Mouse (Mus musculus): ENCODE measurements around the gene Nxph3. TPM values are rescaled to one million over a fixed set of nuclear protein-coding genes. Genes with fewer than 3 reads are reported as not detected.

Nxph3 gene
- polyA plus RNA-seq, 1 experiment, result not detected

DNA sequence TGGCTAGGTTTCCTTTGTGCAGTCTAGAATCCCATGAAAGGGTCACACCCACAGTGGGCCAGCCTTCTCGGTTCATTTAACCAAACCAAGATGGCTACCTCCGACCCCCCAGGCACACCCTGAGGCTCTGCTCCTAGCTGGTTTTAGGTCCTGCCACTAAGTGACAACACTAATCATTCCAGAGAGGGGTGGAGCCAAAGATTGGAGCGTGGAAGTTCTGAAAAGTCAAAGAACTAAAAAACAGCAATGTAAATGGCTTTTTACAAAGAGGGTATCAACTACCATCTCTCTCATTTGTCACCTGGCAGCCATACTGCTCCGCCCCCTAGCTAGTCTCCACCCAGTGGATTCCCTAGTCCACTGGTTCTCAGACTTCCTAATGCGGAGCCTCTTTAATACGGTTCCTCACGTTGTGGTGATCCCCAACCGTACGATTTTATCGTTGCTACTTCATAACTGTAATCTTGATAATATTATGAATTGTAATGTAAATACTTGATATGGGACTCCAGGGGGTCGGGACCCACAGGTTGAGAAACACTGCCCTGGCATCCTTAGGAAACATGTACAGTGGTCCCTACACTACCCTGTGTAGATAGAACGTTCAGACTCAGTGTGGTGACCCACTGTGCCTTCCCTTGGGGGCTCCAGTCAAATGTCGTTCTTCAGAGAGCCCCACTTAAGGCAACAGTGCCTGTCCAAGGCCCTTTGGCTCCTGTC, 18.1 kb upstream of the Nxph3 start:
- H3K27ac ChIP-seq (replicated peaks; ENCODE audit: low read depth, low read length), result no peak overlapping the region
- H3K4me1 ChIP-seq (ENCODE audit: control insufficient read depth, insufficient read depth, insufficient read length, low read length), result no peaks in the 10 kb centered on the region
- H3K4me3 ChIP-seq (ENCODE audit: insufficient read depth, low read depth, low read length), result no peak overlapping the region

DNA sequence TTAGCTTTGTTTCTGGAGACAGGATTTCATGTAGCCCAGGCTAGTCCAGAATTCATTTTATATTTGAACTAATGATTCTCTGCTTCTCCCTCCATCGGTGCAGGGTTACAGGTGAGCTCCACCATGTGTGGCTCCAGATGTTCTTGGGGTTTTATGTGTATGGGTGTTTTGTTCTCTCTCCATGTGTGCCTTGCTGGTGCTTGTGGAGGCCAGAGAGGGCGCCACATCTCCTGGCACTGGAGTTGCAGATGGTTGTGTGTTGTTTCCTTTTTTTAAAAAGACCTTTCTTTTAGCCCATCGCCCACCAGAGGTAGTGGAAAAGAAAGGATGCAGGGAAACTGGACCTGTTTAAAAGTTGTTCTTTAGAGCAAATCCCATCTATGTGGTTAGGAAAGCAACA, 13.9 kb upstream of the Nxph3 start:
- Histone ChIP-seq H3K27ac (replicated peaks; ENCODE audit: low read depth, low read length) (no peak overlapping the region), H3K4me3 (ENCODE audit: insufficient read depth, low read depth, low read length) (no peak overlapping the region), H3K4me1 (ENCODE audit: control insufficient read depth, insufficient read depth, insufficient read length, low read length) (no peaks in the 10 kb centered on the region)

DNA sequence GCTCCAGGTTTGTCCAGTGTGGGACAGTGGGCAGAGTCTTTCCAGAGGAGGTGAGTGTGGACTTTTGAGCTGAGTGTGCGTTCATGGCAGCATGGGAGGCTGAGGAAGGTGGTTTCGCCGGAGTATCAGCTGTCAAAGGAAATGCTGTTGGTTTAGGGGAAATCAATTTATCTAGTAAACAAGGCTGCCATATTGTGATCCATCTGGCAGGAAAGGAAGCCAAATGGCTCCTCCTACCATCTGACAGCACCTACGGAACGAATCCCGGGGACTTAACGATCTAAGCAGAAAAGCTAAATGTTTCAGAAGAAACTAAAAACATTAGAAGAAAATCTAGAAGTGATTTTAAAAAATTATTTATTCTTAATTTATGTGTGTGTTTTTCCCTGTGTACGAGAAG, 12.9 kb upstream of the Nxph3 start:
- Histone ChIP-seq H3K4me3 (ENCODE audit: insufficient read depth, low read depth, low read length) (no peak overlapping the region), H3K4me1 (ENCODE audit: control insufficient read depth, insufficient read depth, insufficient read length, low read length) (no peaks in the 10 kb centered on the region), H3K27ac (replicated peaks; ENCODE audit: low read depth, low read length) (no peak overlapping the region)

DNA sequence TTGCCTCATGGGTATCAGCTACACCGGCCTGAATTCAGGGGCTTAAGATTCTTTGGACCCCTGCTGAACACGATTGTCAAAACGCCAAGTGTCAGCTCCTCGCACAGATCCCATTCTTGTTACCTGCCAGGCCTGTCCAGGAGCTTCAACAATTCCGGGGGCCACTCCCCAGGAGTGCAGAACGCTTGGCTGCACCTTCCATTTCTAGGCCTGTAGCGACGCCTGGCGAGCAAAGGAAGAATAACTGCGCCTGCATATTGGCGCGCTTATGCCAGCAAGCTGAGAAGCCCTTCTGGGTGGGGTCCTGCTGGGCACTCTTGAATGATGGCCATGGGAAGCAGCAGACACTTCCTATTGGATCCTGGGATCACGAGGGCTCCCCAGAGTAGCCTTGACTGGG, 7.2 kb upstream of the Nxph3 start:
- H3K27ac ChIP-seq (replicated peaks; ENCODE audit: low read depth, low read length), result no peak overlapping the region
- no peaks in the 10 kb centered on the region for H3K4me1 ChIP-seq (ENCODE audit: control insufficient read depth, insufficient read depth, insufficient read length, low read length)
- no peak overlapping the region for H3K4me3 ChIP-seq (ENCODE audit: insufficient read depth, low read depth, low read length)

DNA sequence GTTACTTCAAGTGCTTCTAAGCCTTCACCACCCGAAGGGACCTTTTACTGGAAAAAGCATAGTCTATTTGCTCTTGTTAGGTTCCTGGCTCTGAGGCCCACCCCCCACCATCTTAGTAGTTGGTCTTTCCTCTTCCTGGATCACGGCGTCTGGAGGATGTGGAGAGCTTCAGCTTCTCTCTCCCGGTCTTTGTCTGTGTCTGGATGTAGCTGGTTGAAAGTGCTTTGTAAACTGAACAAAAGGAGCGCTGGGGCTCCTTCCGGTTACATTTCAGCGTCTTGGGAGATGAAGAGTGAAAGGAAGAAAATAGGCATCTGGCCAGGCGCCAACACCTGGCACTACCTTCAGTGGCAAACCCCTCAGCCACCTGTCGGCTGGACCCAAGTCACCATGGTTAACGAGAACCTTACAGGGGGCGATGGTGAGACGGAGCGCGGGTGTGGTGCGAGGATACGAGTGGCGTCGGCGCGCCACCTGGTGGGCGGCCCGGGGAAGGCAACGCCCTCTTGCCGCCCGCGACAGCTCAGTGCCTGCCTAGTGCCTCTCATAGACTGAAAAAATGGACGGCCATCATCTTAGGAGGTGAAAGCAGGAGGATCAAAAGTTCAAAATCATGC, 6.2 kb upstream of the Nxph3 start:
- no peak overlapping the region for H3K27ac ChIP-seq (replicated peaks; ENCODE audit: low read depth, low read length)
- H3K4me3 ChIP-seq (ENCODE audit: insufficient read depth, low read depth, low read length), result peak overlapping the region; percentile 34; the same call in 1 of the 2 replicates
- H3K4me1 ChIP-seq (ENCODE audit: control insufficient read depth, insufficient read depth, insufficient read length, low read length), result no peaks in the 10 kb centered on the region

DNA sequence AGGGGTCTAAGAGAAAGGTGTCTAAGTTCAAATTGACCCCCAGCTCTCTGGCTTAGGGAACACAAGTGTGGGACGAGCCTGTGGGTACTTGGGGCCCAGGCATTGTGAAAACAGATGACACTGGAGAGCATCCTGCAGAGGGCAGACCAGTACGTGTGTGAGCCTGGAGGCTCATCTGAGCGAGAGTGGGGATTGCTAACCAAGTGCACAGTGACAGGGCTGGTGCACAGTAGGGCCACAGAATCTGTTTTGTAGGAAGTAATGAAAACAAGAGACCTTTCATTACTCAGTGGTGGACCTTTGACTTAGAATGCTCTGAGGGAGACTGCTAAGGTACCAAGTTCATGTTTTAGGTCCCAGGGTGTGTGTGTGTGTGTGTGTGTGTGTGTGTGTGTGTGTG, 5.6 kb upstream of the Nxph3 start:
- Histone ChIP-seq H3K4me1 (ENCODE audit: control insufficient read depth, insufficient read depth, insufficient read length, low read length) (no peaks in the 10 kb centered on the region), H3K27ac (replicated peaks; ENCODE audit: low read depth, low read length) (no peak overlapping the region), H3K4me3 (ENCODE audit: insufficient read depth, low read depth, low read length) (no peak overlapping the region)

DNA sequence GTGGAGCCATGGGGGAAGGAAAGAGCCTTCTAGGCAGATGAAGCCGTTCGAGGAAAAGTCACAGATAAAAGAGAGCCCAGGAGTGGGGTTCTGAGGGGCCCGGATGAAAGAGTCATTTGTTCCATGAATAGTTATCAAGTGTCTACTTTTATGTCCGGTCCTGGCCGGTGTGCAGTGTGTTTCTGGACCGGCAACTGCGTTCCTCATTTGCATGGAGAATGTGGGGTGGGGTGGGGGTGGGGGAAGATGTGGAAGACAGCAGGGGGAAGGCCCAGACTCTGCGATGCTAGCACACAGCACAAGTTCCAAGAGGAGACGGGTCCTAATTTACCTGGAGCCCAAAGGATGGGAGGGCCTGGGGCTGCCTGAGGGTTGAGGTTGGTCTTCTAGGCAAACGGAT, 4.9 kb upstream of the Nxph3 start:
- H3K4me1 ChIP-seq (ENCODE audit: control insufficient read depth, insufficient read depth, insufficient read length, low read length), result no peaks in the 10 kb centered on the region
- no peak overlapping the region for H3K27ac ChIP-seq (replicated peaks; ENCODE audit: low read depth, low read length)
- no peak overlapping the region for H3K4me3 ChIP-seq (ENCODE audit: insufficient read depth, low read depth, low read length)

DNA sequence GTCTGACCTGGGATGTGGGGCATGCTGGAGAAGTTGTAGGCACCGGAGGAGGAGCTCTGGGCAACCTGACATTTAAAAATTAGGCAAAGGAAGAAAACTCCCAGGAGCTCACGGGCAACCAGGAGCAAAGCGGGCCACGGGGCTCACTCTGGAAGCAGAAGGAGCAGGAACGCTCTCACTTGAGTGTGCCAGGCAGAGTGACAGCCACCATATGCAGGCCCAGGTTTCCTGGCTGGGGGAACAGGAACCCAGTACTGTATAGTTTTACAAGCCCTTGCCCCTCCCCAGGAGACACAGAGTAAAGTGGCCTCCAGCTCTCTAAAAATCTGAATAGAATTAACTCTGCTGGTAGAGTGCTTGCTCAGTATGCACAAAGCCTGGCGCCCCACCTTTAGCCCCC, 2.8 kb upstream of the Nxph3 start:
- Histone ChIP-seq H3K27ac (replicated peaks; ENCODE audit: low read depth, low read length) (no peak overlapping the region), H3K4me3 (ENCODE audit: insufficient read depth, low read depth, low read length) (no peak overlapping the region), H3K4me1 (ENCODE audit: control insufficient read depth, insufficient read depth, insufficient read length, low read length) (no peaks in the 10 kb centered on the region)

DNA sequence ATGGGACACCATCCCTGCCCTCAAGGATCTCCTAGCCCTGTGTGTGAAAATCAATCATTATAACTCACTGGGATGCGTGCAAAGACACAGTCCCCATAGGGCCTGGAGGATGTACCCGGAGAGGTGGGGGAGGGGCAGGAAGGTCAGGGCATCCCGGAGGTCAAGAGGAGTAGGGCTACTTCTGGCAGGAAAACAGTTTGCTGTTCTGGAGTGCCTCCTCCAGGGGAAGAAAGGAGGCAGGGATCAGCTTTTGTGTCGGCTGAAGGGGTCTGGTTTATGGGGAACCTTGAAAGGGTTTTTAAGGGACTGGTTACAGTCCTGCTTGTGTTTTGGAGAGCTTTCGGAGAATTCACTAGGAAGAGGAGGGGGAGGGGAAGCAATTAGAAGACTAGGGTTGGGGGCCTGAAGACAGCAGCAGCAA, 2.1 kb upstream of the Nxph3 start:
- H3K27ac ChIP-seq (replicated peaks; ENCODE audit: low read depth, low read length), result no peak overlapping the region
- no peaks in the 10 kb centered on the region for H3K4me1 ChIP-seq (ENCODE audit: control insufficient read depth, insufficient read depth, insufficient read length, low read length)

DNA sequence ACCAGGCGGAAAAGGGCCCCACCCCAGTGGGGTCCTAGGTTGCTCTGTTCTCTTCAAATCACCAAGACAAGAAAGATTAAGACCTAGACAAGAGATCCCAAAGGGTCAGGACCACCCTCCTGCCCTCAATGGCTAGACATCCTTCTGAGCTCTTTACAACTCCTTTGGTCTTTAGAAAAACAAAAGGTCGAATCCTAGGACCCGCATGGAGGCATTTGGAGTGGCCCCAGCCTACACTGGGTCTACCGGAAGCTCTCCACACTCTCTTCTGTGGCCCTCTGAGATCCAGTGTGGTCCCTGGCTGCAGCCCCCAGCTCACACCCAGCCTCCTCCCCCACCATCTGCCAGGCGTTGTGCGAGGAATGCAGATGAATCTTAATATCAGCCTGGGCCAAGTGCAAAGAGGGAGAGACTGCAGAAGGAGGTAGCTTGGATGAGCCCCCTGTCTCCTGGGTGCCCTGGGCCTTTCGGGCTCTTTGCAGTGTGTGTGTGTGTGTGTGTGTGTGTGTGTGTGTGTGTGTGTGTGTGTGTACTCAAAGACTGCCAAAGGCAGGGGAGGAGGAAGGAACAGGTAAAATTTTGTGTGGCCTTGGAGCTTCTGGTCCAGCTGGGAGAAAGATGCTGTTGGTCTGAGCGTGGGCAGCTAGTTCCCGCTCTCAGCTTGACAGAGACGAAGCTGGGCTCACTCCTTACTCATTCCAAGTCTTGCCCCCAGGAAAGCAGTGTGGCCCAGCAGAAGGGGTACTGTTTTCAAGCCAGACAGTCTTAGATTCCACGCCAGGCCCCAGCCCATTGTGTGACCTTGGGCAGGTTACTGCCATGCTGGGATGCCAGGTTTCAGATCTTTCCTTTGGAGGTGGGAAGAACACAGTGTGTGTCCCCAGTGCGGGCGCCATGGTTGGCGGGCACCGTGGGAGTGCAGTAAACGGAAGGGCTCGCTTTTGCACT, 1.3 kb upstream of the Nxph3 start:
- no peak overlapping the region for H3K27ac ChIP-seq (replicated peaks; ENCODE audit: low read depth, low read length)
- no peaks in the 10 kb centered on the region for H3K4me1 ChIP-seq (ENCODE audit: control insufficient read depth, insufficient read depth, insufficient read length, low read length)
- H3K4me3 ChIP-seq (ENCODE audit: insufficient read depth, low read depth, low read length), result no peak overlapping the region

More for the DNA sequence above, 2.1 kb upstream of the Nxph3 start:
- no peak overlapping the region for H3K4me3 ChIP-seq (ENCODE audit: insufficient read depth, low read depth, low read length)

DNA sequence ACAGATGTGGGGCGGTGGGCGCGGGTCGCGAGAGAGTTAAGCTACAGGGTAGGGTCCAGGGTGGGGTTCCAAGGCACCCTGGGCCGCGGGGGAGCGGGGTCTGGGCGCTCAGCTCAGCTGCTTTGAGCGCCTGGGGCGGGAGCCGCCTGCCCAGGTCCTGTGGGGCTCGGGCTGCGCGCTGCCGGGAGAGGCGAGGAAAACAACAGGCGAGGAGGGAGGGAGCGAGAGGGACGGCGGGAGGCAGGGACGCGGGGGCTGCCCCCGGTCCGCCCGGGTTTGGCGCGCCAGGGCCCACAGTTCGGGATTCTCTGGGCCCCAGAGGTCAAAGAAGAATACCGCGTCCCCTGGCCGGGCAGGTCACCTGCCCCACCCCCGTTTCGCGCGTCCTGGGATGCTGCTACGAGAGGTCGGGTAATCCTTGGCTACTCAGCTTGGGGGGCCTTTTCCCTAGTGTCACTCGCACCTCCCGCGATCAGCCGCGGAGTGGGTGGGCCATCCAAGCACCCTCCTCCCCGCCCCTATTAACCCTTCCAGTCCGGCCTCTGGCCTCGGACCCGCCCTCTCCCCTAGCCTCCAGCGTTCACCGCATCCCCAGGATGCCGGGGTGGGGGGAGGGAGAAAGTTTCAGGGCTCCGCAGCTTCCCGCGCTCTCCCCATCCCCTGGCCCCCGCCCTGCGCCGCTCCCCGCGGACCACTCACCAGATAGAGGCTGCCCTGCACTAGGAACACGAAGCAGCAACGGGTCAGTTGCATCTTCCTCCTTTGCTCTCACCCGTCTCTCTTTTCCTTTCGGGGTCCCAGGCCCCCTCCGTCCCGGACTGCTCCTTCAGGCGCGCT, 691 bp downstream of the Nxph3 start:
- no peaks in the 10 kb centered on the region for H3K4me1 ChIP-seq (ENCODE audit: control insufficient read depth, insufficient read depth, insufficient read length, low read length)
- H3K27ac ChIP-seq (replicated peaks; ENCODE audit: low read depth, low read length), result no peak overlapping the region
- H3K4me3 ChIP-seq (ENCODE audit: insufficient read depth, low read depth, low read length), result peak overlapping the region; percentile 53

DNA sequence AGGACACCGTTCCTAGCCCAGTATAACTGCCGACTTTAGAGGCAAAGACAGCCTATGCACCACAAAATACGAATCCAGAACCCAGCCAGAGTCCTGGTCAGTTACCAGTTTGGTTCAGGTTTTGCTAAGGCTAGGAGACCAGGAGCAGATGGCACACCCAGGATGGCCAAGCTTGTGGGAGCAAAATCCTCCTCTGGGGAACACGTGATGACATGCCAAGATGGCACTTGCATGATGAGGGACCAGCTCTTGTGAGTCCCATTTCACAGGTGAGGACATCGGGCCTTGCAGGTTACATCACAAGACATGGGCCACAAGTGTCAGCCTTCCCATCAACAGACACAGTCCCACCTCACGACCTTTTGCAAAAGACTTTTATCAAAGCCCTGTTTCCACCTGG, 2.0 kb downstream of the Nxph3 start:
- H3K27ac ChIP-seq (replicated peaks; ENCODE audit: low read depth, low read length), result no peak overlapping the region
- H3K4me3 ChIP-seq (ENCODE audit: insufficient read depth, low read depth, low read length), result no peak overlapping the region
- H3K4me1 ChIP-seq (ENCODE audit: control insufficient read depth, insufficient read depth, insufficient read length, low read length), result no peaks in the 10 kb centered on the region

DNA sequence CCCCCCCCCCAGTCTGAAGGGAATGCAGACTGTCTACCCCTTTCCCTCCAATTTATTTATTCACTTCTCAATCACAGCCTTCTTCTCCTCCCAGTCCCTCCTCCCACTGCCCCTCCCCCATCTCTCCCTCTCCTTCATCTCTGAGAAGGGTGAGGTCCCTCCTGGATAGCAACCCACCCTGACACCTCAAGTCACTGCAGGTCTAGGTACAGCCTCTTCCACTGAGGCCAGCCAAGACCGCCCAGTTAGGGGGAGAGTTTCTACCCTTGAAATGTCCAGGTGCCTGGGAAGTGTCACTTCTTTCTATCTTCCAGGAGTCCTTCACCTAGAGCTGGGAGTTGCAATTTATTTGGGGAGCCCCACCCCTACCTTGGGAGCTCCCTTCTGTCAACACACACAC, 2.5 kb downstream of the Nxph3 start:
- H3K27ac ChIP-seq (replicated peaks; ENCODE audit: low read depth, low read length), result no peak overlapping the region
- H3K4me3 ChIP-seq (ENCODE audit: insufficient read depth, low read depth, low read length), result no peak overlapping the region

DNA sequence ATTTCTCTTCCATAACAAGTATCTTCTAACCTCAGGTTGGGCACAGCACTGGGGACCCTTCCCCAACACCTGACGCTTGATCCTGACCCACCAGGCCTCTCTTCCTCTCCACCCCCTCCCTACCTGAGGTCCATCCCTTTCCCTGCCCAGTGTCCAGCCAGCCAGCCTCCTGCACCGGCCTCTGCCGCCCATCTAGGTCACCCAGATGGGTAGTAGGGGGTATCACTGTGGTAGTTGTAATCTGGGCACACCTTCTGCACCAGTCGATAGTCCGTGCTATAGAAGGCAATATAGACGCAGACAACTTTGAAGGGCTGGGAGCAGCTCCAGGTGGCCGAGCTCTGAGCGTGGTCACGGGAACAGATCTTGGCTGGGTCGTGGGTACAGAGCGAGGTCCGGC, 3.7 kb downstream of the Nxph3 start:
- no peaks in the 10 kb centered on the region for H3K4me1 ChIP-seq (ENCODE audit: control insufficient read depth, insufficient read depth, insufficient read length, low read length)
- H3K27ac ChIP-seq (replicated peaks; ENCODE audit: low read depth, low read length), result no peak overlapping the region

More for the DNA sequence above, 2.5 kb downstream of the Nxph3 start:
- no peaks in the 10 kb centered on the region for H3K4me1 ChIP-seq (ENCODE audit: control insufficient read depth, insufficient read depth, insufficient read length, low read length)

More for the DNA sequence above, 3.7 kb downstream of the Nxph3 start:
- H3K4me3 ChIP-seq (ENCODE audit: insufficient read depth, low read depth, low read length), result no peak overlapping the region

Data from brown adipose tissue, adult 24 weeks (tissue).